Mouse (Mus musculus) ES-Bruce4 (cell line): ENCODE results near the gene Spata31d1a.

ENCODE experiments used
- CTCF ChIP-seq: IDR thresholded peaks from one replicate; pipeline ENCODE4 v1.8.1; 2011; ENCODE audit warnings: low read depth, low read length
- EP300 ChIP-seq: IDR thresholded peaks from 2 replicates; pipeline ENCODE4 v1.6.1; 2011; ENCODE audit warnings: low read depth, low read length; ENCODE audit not compliant: insufficient read depth
- POLR2A ChIP-seq: IDR thresholded peaks from one replicate; pipeline ENCODE4 v1.8.1; 2011; ENCODE audit warnings: low read length; ENCODE audit not compliant: insufficient read depth

GRCm38 (mm10) chr13:59652651-59653050 lies 57.5 kb downstream of the Spata31d1a start:
- TF ChIP-seq POLR2A (no peak), CTCF (no peak), EP300 (no peak)
